Mouse (Mus musculus) heart, adult 2 months (tissue): ENCODE measurements around the gene Naa60. TPM values are rescaled to one million over a fixed set of nuclear protein-coding genes. Genes with fewer than 3 reads are reported as not detected.

Experiments
- DNase-seq, 2 experiments: peaks; one replicate each; pipeline ENCODE4 v3.0.0; 2021
- H3K27ac ChIP-seq: fragments of 200-600 bp; 2 replicates; pipeline ENCODE4 v1.8.1; 2022
- H3K27me3 ChIP-seq: fragments of 200-500 bp; 2 replicates; pipeline ENCODE4 v1.6.1; 2012; ENCODE audit warnings: mild to moderate bottlenecking, low read length, inconsistent platforms, mixed read lengths; ENCODE audit not compliant: control insufficient read depth, insufficient read depth
- H3K36me3 ChIP-seq: fragments of 200-500 bp; 2 replicates; pipeline ENCODE4 v1.6.1; 2012; ENCODE audit warnings: low read length, inconsistent platforms; ENCODE audit not compliant: control insufficient read depth, insufficient read depth
- H3K4me1 ChIP-seq: fragments of 200-500 bp; 2 replicates; pipeline ENCODE4 v1.6.1; 2011; ENCODE audit warnings: low read length; ENCODE audit not compliant: control insufficient read depth, insufficient read depth
- H3K4me3 ChIP-seq: fragments of 200-600 bp; 2 replicates; pipeline ENCODE4 v1.8.1; 2022
- H3K79me2 ChIP-seq: fragments of 200-500 bp; replicated peaks from 2 replicates; pipeline ENCODE4 v1.6.1; 2012; ENCODE audit warnings: mild to moderate bottlenecking, inconsistent platforms, low read length, moderate library complexity, mixed read lengths; ENCODE audit not compliant: control insufficient read depth, insufficient read depth
- H3K9ac ChIP-seq: fragments of 200-500 bp; 2 replicates; pipeline ENCODE4 v1.6.1; 2012; ENCODE audit warnings: low read depth, mild to moderate bottlenecking, control low read depth, inconsistent platforms, low read length, mixed read lengths
- CTCF ChIP-seq: fragments of 200-600 bp; IDR thresholded peaks from 2 replicates; pipeline ENCODE4 v1.8.1; 2022; ENCODE audit warnings: antibody characterized with exemption, mild to moderate bottlenecking, moderate library complexity
- EP300 ChIP-seq: fragments of 200-500 bp; IDR thresholded peaks from 2 replicates; pipeline ENCODE4 v1.6.1; 2011; ENCODE audit warnings: low read depth, low read length, control low read depth; ENCODE audit not compliant: insufficient read depth
- POLR2A ChIP-seq: fragments of 200-500 bp; IDR thresholded peaks from 2 replicates; pipeline ENCODE4 v1.6.1; 2011; ENCODE audit warnings: mild to moderate bottlenecking, low read depth, low read length, control low read depth; ENCODE audit not compliant: insufficient read depth
- WGBS: fragments of 180-500 bp; shearing (Covaris S2); methylation state at CpG from one replicate; pipeline ENCODE4 v1.1.7; 2018; 5-methylcytosine and 5-hydroxymethylcytosine counted together
- intact Hi-C: fragments of 180-260 bp; cut with DNase I; formaldehyde crosslinking; loops from one replicate; pipeline ENCODE4 v1.15.1; 2025
- microRNA-seq, 2 experiments: library from miRNA; unstranded; fragments of <30 nt; microRNA quantifications; one replicate each; pipeline ENCODE4 v1.2.0; 2021
- polyA plus RNA-seq: library from polyadenylated mRNA; depleted of rRNA; stranded (reverse); fragments of >200 nt; gene quantifications from 2 replicates; pipeline ENCODE4 v1.2.3, GENCODE M21; 2012; rRNA removed
- total RNA-seq, 2 experiments: library from RNA; stranded (reverse); gene quantifications; 2 replicates each; pipeline ENCODE4 v1.2.3; 2021

Gene Naa60
- total and polyA plus RNA-seq, 3 experiments, result 48.6 to 50.4 (median 49.4) TPM

DNA sequence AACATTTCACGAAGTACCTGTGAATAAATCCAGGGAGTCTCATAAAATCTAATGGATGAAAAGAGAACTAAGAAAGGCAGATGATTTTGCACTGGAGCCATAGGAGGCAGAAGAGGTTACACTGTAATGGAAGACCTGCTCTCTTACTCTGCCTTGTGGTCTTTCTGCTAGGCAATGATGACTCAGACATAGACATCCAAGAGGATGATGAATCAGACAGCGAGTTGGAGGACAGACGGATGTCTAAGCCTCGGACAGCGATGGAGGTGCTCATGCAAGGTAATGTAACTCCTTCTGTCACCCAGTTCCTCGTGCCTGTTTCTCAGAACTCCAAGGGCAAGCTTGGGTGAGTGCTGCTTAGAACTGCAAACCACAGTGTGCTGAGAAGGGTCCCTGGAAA is 61.4 kb downstream of the Naa60 start:
- TF ChIP-seq POLR2A (no peak), EP300 (no peak), CTCF (no peak)
- H3K4me1 ChIP-seq, result no peaks in the 10 kb centered on the region
- H3K27ac ChIP-seq, result no peak overlapping the region
- WGBS, result 90% methylated on average over 6 of the region's 6 CpGs
- no peak for DNase-seq
- no peaks in the 10 kb centered on the region for H3K36me3 ChIP-seq
- intact Hi-C loops, result no loop called here
- H3K4me3 ChIP-seq, result no peak overlapping the region
- no peaks in the 10 kb centered on the region for H3K27me3 ChIP-seq
- no peaks in the 10 kb centered on the region for H3K79me2 ChIP-seq
- no peak overlapping the region for H3K9ac ChIP-seq

- 84% methylated on average over 1 of the region's 1 CpGs for WGBS
- intact Hi-C loops, result no loop called here
- no peaks in the 10 kb centered on the region for H3K79me2 ChIP-seq
- no peak for DNase-seq
- no peaks in the 10 kb centered on the region for H3K36me3 ChIP-seq
- H3K27me3 ChIP-seq, result no peaks in the 10 kb centered on the region
- no peaks in the 10 kb centered on the region for H3K4me1 ChIP-seq
- H3K27ac ChIP-seq, result no peak overlapping the region
- TF ChIP-seq EP300, result no peak
- TF ChIP-seq CTCF, result no peak
- no peak overlapping the region for H3K9ac ChIP-seq
- no peak overlapping the region for H3K4me3 ChIP-seq
Observed at GRCm38 (mm10) chr16:3934091-3934490, 61.9 kb downstream of the Naa60 start.

DNA sequence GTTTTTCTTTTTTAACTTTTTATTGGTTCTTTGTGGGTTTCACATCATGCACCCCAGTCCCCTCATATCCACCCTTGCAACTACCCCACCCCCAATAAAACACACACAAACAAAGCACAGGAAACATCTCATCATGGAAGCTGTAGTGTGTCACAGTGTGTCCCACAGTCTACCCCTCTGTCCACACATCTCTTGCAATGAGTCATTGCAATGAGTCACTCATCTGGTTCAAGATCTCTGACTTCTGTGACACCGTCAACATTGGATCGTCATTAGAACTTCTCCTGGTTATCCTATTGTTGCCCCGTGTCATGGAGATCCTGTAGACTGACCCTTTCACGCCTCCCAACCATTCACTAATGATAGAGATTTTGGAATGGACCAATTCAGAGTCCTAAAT is 62.5 kb downstream of the Naa60 start:
- no peak overlapping the region for H3K27ac ChIP-seq
- no peak for DNase-seq
- no peaks in the 10 kb centered on the region for H3K27me3 ChIP-seq
- TF ChIP-seq EP300 (no peak), CTCF (no peak), POLR2A (no peak)
- H3K9ac ChIP-seq, result no peak overlapping the region
- no peaks in the 10 kb centered on the region for H3K4me1 ChIP-seq
- no peaks in the 10 kb centered on the region for H3K36me3 ChIP-seq
- H3K4me3 ChIP-seq, result no peak overlapping the region
- WGBS, result 70% methylated on average over 4 of the region's 4 CpGs
- no peaks in the 10 kb centered on the region for H3K79me2 ChIP-seq
- intact Hi-C loops, result no loop called here

GRCm38 (mm10) chr16:3951141-3951540 is 79.0 kb downstream of the Naa60 start:
- Histone ChIP-seq H3K27me3 (no peaks in the 10 kb centered on the region), H3K4me3 (no peak overlapping the region), H3K9ac (no peak overlapping the region), H3K36me3 (no peaks in the 10 kb centered on the region), H3K79me2 (no peaks in the 10 kb centered on the region), H3K4me1 (no peaks in the 10 kb centered on the region), H3K27ac (no peak overlapping the region)
- DNase-seq, result no peak
- TF ChIP-seq EP300, result no peak
- 95% methylated on average over 1 of the region's 1 CpGs for WGBS
- intact Hi-C loops, result no loop called here

Small RNA genes within 50 kb of the gene (microRNA-seq; reads per million reads assigned to microRNA genes)
- 0 reads per million in 2 experiments for gene Gm23493

Other genes with a start within 250 kb of the Naa60 start
- not detected for gene Mefv, start 154.3 kb upstream of the Naa60 start, total RNA-seq
- 0.06 and 0.09 TPM in 2 replicates for gene Mefv, start 154.3 kb upstream of the Naa60 start, polyA plus RNA-seq
- 1 to 10 TPM; 6.2 to 7.6 TPM for gene Zfp263, start 128.3 kb upstream of the Naa60 start, total RNA-seq
- 3.8 and 6.1 TPM in 2 replicates for gene Zfp263, start 128.3 kb upstream of the Naa60 start, polyA plus RNA-seq
- not detected for gene Olfr15, start 41.5 kb upstream of the Naa60 start, total RNA-seq
- not detected in 2 replicates for gene Olfr15, start 41.5 kb upstream of the Naa60 start, polyA plus RNA-seq
- 1 to 10 TPM; 1.3 to 1.8 TPM for gene Zfp174, start 25.1 kb upstream of the Naa60 start, total RNA-seq
- 1.00 and 1.8 TPM in 2 replicates for gene Zfp174, start 25.1 kb upstream of the Naa60 start, polyA plus RNA-seq
- 10 to 100 TPM; 10.8 to 12.1 TPM for gene Zfp597, start 12.2 kb downstream of the Naa60 start, total RNA-seq
- gene Zfp597, start 12.2 kb downstream of the Naa60 start, polyA plus RNA-seq, result 2.3 and 4.6 TPM in 2 replicates
- under 1 TPM; 0.27 to 0.42 TPM for gene Gm20695, start 12.3 kb downstream of the Naa60 start, total RNA-seq
- not detected in 2 replicates for gene Gm20695, start 12.3 kb downstream of the Naa60 start, polyA plus RNA-seq
- gene 1700037C18Rik, start 36.3 kb downstream of the Naa60 start, total RNA-seq, result 1 to 10 TPM; 2.9 TPM
- gene 1700037C18Rik, start 36.3 kb downstream of the Naa60 start, polyA plus RNA-seq, result 2.9 and 5.2 TPM in 2 replicates
- 10 to 100 TPM in 1 of 2 experiments, 1 to 10 TPM in 1; 9.7 to 10.9 TPM for gene Cluap1, start 36.4 kb downstream of the Naa60 start, total RNA-seq
- gene Cluap1, start 36.4 kb downstream of the Naa60 start, polyA plus RNA-seq, result 4.9 and 5.9 TPM in 2 replicates
- 1 to 10 TPM; 1.1 to 1.2 TPM for gene Nlrc3, start 104.3 kb downstream of the Naa60 start, total RNA-seq
- gene Nlrc3, start 104.3 kb downstream of the Naa60 start, polyA plus RNA-seq, result 2.8 and 3.2 TPM in 2 replicates
- 1 to 10 TPM; 6.4 to 9.4 TPM for gene Slx4, start 131.4 kb downstream of the Naa60 start, total RNA-seq
- 7.7 and 9.8 TPM in 2 replicates for gene Slx4, start 131.4 kb downstream of the Naa60 start, polyA plus RNA-seq
- gene Dnase1, start 164.6 kb downstream of the Naa60 start, total RNA-seq, result not detected
- not detected in 2 replicates for gene Dnase1, start 164.6 kb downstream of the Naa60 start, polyA plus RNA-seq
- gene Trap1, start 205.5 kb downstream of the Naa60 start, total RNA-seq, result 100 to 1,000 TPM; 138 to 154 TPM
- gene Trap1, start 205.5 kb downstream of the Naa60 start, polyA plus RNA-seq, result 124 and 167 TPM in 2 replicates